Mouse (Mus musculus) ovary, adult 10 weeks (tissue): ENCODE measurements around the gene Mgl2. TPM values are rescaled to one million over a fixed set of nuclear protein-coding genes. Genes with fewer than 3 reads are reported as not detected.

Experiments
- polyA plus RNA-seq: library from polyadenylated mRNA; stranded (reverse); fragments of 350-450 nt; fragmentation: Illumina TruSeq; extraction: RNeasy Lipid Tissue Mini Kit (QIAGEN cat#74804); gene quantifications from one replicate; pipeline ENCODE4 v1.2.3, GENCODE M21; 2014

The Mgl2 gene
- 21.9 TPM for polyA plus RNA-seq

DNA sequence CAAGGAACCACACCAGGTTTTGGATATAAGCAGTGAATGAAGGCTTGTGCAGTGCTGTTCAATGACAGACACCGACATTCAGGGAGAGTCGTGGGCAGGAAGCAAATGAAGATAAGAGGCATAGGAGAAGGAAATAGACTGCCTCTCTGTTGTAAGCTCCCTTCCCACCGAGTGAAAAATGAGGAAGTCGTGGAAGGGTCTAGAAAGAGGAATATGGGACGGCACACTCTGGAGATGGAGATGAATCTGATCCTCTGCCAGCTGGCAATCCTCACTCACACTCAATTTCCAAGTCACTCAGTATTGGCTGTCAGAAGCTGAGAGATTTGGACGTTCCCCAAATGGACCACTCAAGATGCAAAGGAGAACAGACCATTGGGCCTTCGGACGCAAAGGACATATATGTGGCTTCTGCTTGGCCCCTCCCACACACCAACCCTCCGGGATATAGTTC is at the start of gene Mgl2:
Mgl2 (plus strand) TSS at position 404 of the 454 bp plus-strand sequence.

DNA sequence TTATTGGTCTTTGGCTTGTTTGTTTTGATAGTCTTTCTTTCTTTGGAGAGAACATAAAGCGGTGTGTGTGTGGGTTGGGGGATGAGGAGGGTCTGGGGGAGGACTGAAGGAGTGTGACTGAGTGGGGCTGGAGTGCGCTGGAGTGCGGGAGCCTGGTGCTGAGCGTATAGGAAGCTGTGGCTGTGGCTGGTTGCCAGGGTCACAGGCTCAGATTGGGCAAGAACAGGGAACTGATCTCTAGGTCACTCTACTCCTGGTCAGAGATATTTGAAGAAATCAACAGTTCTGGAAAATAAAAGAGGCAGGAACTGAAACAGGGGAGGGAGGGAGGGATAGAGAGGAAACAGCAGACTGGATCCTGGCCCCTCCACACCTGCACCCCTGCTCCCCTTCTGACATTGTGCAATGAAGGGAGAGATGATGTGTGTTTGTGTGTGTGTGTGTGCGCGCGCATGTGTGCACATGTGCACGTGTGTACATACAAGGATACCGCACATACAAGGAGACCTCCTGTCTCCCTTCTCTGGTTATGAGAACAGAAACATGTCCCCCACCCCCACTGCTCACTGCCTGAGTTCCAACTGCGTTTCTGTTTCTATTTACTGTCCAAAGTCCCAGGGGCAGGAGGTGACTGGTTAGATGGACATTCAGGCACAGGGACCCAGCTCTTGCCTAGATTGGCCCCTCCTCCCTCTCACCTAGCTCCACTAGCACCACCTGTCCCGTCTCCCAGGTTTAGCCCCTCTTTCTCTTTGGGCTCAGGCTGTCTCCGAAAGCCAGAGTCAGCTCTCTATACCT is 37.9 kb upstream of the Mgl2 start, which contains the start of gene Asgr2:
Asgr2 (plus strand) TSS at position 659 of the 798 bp plus-strand sequence.

DNA sequence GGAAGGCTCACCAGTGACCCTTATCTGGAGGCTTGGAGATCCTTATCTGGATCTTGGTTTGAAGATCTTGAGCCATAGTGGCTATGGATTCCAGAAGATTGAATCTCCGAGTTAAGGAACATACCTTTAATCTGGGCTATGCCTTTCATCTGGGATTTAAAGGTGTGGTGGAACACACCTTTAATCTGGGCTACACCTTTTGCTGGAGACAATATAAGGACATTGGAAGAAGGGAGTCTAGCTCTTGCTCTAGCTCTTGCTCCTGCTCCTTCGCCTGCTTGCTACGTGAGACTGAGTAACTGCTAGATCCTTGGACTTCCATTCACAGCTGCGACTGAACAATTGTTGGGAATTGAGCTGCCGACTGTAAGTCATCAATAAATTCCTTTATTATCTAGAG is 25.8 kb downstream of the Mgl2 start, which contains the start of gene Clec10a:
Clec10a (plus strand) TSS at position 301 of the 400 bp plus-strand sequence.

Other genes with a start within 250 kb of the Mgl2 start
- gene Kctd11, start 248.9 kb upstream of the Mgl2 start, polyA plus RNA-seq = 2.4 TPM
- gene Acap1, start 234.8 kb upstream of the Mgl2 start, polyA plus RNA-seq = not detected
- gene 2810408A11Rik, start 229.3 kb upstream of the Mgl2 start, polyA plus RNA-seq = 2.4 TPM
- 4.1 TPM for gene Neurl4, start 229.3 kb upstream of the Mgl2 start, polyA plus RNA-seq
- 21.7 TPM for gene Gps2, start 216.4 kb upstream of the Mgl2 start, polyA plus RNA-seq
- gene Eif5a, start 208.4 kb upstream of the Mgl2 start, polyA plus RNA-seq = 199 TPM
- 6.4 TPM for gene Ybx2, start 194.5 kb upstream of the Mgl2 start, polyA plus RNA-seq
- gene Slc2a4, start 182.1 kb upstream of the Mgl2 start, polyA plus RNA-seq = 0.63 TPM
- 2.6 TPM for gene Cldn7, start 165.6 kb upstream of the Mgl2 start, polyA plus RNA-seq
- 63.2 TPM for gene Ctdnep1, start 149.2 kb upstream of the Mgl2 start, polyA plus RNA-seq
- 5.8 TPM for gene Elp5, start 147.8 kb upstream of the Mgl2 start, polyA plus RNA-seq
- 449 TPM for gene Gabarap, start 139.2 kb upstream of the Mgl2 start, polyA plus RNA-seq
- 24.2 TPM for gene Phf23, start 134.6 kb upstream of the Mgl2 start, polyA plus RNA-seq
- gene Dvl2, start 129.7 kb upstream of the Mgl2 start, polyA plus RNA-seq = 1.8 TPM
- 5.8 TPM for gene Acadvl, start 114.9 kb upstream of the Mgl2 start, polyA plus RNA-seq
- 1.7 TPM for gene Dlg4, start 113.4 kb upstream of the Mgl2 start, polyA plus RNA-seq
- gene Asgr1, start 76.2 kb upstream of the Mgl2 start, polyA plus RNA-seq = not detected
- gene Asgr2, start 37.7 kb upstream of the Mgl2 start, polyA plus RNA-seq = 0.80 TPM
- 3.7 TPM for gene Clec10a, start 25.9 kb downstream of the Mgl2 start, polyA plus RNA-seq
- not detected for gene Slc16a11, start 82.4 kb downstream of the Mgl2 start, polyA plus RNA-seq
- gene Slc16a13, start 90.7 kb downstream of the Mgl2 start, polyA plus RNA-seq = 3.1 TPM
- 7.3 TPM for gene Bcl6b, start 99.5 kb downstream of the Mgl2 start, polyA plus RNA-seq
- 2.4 TPM for gene 0610010K14Rik, start 107.6 kb downstream of the Mgl2 start, polyA plus RNA-seq
- gene Gm21988, start 109.5 kb downstream of the Mgl2 start, polyA plus RNA-seq = 0.37 TPM
- 25.1 TPM for gene Rnasek, start 109.5 kb downstream of the Mgl2 start, polyA plus RNA-seq
- gene Alox12, start 125.0 kb downstream of the Mgl2 start, polyA plus RNA-seq = 2.5 TPM
- 2.4 TPM for gene Alox12e, start 192.3 kb downstream of the Mgl2 start, polyA plus RNA-seq
- gene Alox15, start 221.7 kb downstream of the Mgl2 start, polyA plus RNA-seq = 13.4 TPM